Mouse (Mus musculus): ENCODE measurements around the gene Fhit.

GRCm38 (mm10) chr14:10941647-10942046, 220.2 kb downstream of the Fhit start:
- TF ChIP-seq GATA1 (IDR thresholded peaks at IDR 0.05; ENCODE audit: low read length) (no peak), TAL1 (IDR thresholded peaks at IDR 0.05; ENCODE audit: low read length) (no peak)

Measured in erythroblast, embryonic 14.5 days (primary cell).